Mouse (Mus musculus) MEL (cell line): Measurements from ENCODE around the gene Pard6a. TPM values are rescaled to one million over a fixed set of nuclear protein-coding genes. Genes with fewer than 3 reads are reported as not detected.
A peak's percentile ranks its signal among the peaks of the same experiment; 100 is the strongest.

Experiments
- DNase-seq: peaks from one replicate; pipeline ENCODE4 v3.0.0; 2011; ENCODE audit warnings: low read depth, low spot score
- H3K27ac ChIP-seq: 2 replicates; pipeline ENCODE4 v1.5.1; 2012; ENCODE audit warnings: low read depth, mild to moderate bottlenecking, control low read depth, low read length, moderate library complexity; ENCODE audit not compliant: control insufficient read depth
- H3K27me3 ChIP-seq, 2 experiments: fragments of 150-350 bp in 1 of 2; sonication (generic) in 1 of 2; 2 replicates each; pipeline ENCODE4 v1.6.1; 2012; ENCODE audit warnings: low read length in 2 of 2, mild to moderate bottlenecking in 2 of 2, improper control_type of control experiment in 1 of 2, moderate library complexity in 1 of 2; ENCODE audit not compliant: insufficient read depth in 2 of 2, control insufficient read depth in 1 of 2
- H3K36me3 ChIP-seq, 2 experiments: 2 replicates each; pipeline ENCODE4 v1.6.1; 2012 to 2014; ENCODE audit warnings: low read length in 2 of 2, improper control_type of control experiment in 1 of 2, inconsistent platforms in 1 of 2, mild to moderate bottlenecking in 1 of 2; ENCODE audit not compliant: insufficient read depth in 2 of 2, control insufficient read depth in 1 of 2
- H3K4me1 ChIP-seq, 2 experiments: fragments of 150-350 bp in 1 of 2; sonication (generic) in 1 of 2; 2 replicates each; pipeline ENCODE4 v1.6.1; 2012; ENCODE audit warnings: low read length in 2 of 2, improper control_type of control experiment in 1 of 2, mild to moderate bottlenecking in 1 of 2; ENCODE audit not compliant: insufficient read depth in 2 of 2, control insufficient read depth in 1 of 2
- H3K4me3 ChIP-seq, 2 experiments: fragments of 150-350 bp in 1 of 2; sonication (generic) in 1 of 2; 2 replicates each; pipeline ENCODE4 v1.5.1; 2012; ENCODE audit warnings: low read depth in 2 of 2, low read length in 2 of 2, mild to moderate bottlenecking in 2 of 2, moderate library complexity in 2 of 2, control low read depth in 1 of 2, improper control_type of control experiment in 1 of 2; ENCODE audit not compliant: control insufficient read depth in 1 of 2, insufficient read depth in 1 of 2
- H3K79me2 ChIP-seq: 2 replicates; pipeline ENCODE4 v1.6.1; 2012; ENCODE audit warnings: mild to moderate bottlenecking, low read length, moderate library complexity; ENCODE audit not compliant: control insufficient read depth, poor library complexity, insufficient read depth
- H3K9ac ChIP-seq: 2 replicates; pipeline ENCODE4 v1.6.1; 2012; ENCODE audit warnings: low read depth, mild to moderate bottlenecking, control low read depth, low read length, moderate library complexity; ENCODE audit not compliant: control insufficient read depth, poor library complexity, severe bottlenecking
- H3K9me3 ChIP-seq: fragments of 150-350 bp; sonication (generic); replicated peaks from 2 replicates; pipeline ENCODE4 v1.6.1; 2012; ENCODE audit warnings: mild to moderate bottlenecking, low read length, improper control_type of control experiment, moderate library complexity; ENCODE audit not compliant: insufficient read depth
- BHLHE40 ChIP-seq: IDR thresholded peaks from 2 replicates; pipeline ENCODE4 v1.6.1; 2012; ENCODE audit warnings: low read depth, mild to moderate bottlenecking, inconsistent platforms, low read length, improper control_type of control experiment, borderline replicate concordance
- CHD1 ChIP-seq: IDR thresholded peaks from 2 replicates; pipeline ENCODE4 v1.6.1; 2012; ENCODE audit warnings: low read depth, mild to moderate bottlenecking, inconsistent platforms, low read length, improper control_type of control experiment
- CHD2 ChIP-seq: IDR thresholded peaks from 2 replicates; pipeline ENCODE4 v1.6.1; 2011; ENCODE audit warnings: low read length, improper control_type of control experiment
- CTCF ChIP-seq, 3 experiments: IDR thresholded peaks in 2 of 3; conservative IDR thresholded peaks in 1 of 3; 2 replicates each; pipeline ENCODE4 v1.5.1; 2011 to 2012; ENCODE audit warnings: low read length in 3 of 3, low read depth in 2 of 3, mild to moderate bottlenecking in 2 of 3, improper control_type of control experiment in 1 of 3, inconsistent platforms in 1 of 3, mixed read lengths in 1 of 3, moderate library complexity in 1 of 3; ENCODE audit not compliant: control insufficient read depth in 1 of 3, insufficient read depth in 1 of 3, poor library complexity in 1 of 3, severe bottlenecking in 1 of 3
- E2F4 ChIP-seq: IDR thresholded peaks from 2 replicates; pipeline ENCODE4 v1.6.1; 2011; ENCODE audit warnings: low read depth, low read length, improper control_type of control experiment, borderline replicate concordance
- ELF1 ChIP-seq: IDR thresholded peaks from 2 replicates; pipeline ENCODE4 v1.6.1; 2014; ENCODE audit warnings: low read depth, mild to moderate bottlenecking, inconsistent platforms, low read length, improper control_type of control experiment, moderate library complexity
- ETS1 ChIP-seq: IDR thresholded peaks from 2 replicates; pipeline ENCODE4 v1.6.1; 2012; ENCODE audit warnings: low read depth, mild to moderate bottlenecking, inconsistent platforms, low read length, improper control_type of control experiment, moderate library complexity
- GABPA ChIP-seq: IDR thresholded peaks from 2 replicates; pipeline ENCODE4 v1.6.1; 2012; ENCODE audit warnings: low read depth, mild to moderate bottlenecking, inconsistent platforms, low read length, improper control_type of control experiment, moderate library complexity
- GATA1 ChIP-seq: IDR thresholded peaks from 2 replicates; pipeline ENCODE4 v1.6.1; 2011; ENCODE audit warnings: low read depth, low read length, improper control_type of control experiment
- HCFC1 ChIP-seq: IDR thresholded peaks from 2 replicates; pipeline ENCODE4 v1.6.1; 2012; ENCODE audit warnings: low read depth, mild to moderate bottlenecking, inconsistent platforms, low read length, improper control_type of control experiment, moderate library complexity
- JUND ChIP-seq: IDR thresholded peaks from 2 replicates; pipeline ENCODE4 v1.6.1; 2011; ENCODE audit warnings: low read depth, mild to moderate bottlenecking, improper control_type of control experiment, low read length
- MAX ChIP-seq: IDR thresholded peaks from 2 replicates; pipeline ENCODE4 v1.6.1; 2011; ENCODE audit warnings: low read length, improper control_type of control experiment
- MAZ ChIP-seq: IDR thresholded peaks from 2 replicates; pipeline ENCODE4 v1.6.1; 2012; ENCODE audit warnings: low read depth, mild to moderate bottlenecking, inconsistent platforms, low read length, improper control_type of control experiment
- MEF2A ChIP-seq: IDR thresholded peaks from 2 replicates; pipeline ENCODE4 v1.6.1; 2014; ENCODE audit warnings: low read depth, mild to moderate bottlenecking, inconsistent platforms, low read length, improper control_type of control experiment; ENCODE audit not compliant: poor library complexity, insufficient replicate concordance, severe bottlenecking; ENCODE audit errors: extremely low read depth
- MYC ChIP-seq: IDR thresholded peaks from 2 replicates; pipeline ENCODE4 v1.6.1; 2011; ENCODE audit warnings: low read depth, mild to moderate bottlenecking, low read length, improper control_type of control experiment, moderate library complexity
- NELFE ChIP-seq: IDR thresholded peaks from 2 replicates; pipeline ENCODE4 v1.6.1; 2011; ENCODE audit warnings: low read depth, low read length, improper control_type of control experiment
- NRF1 ChIP-seq: IDR thresholded peaks from 2 replicates; pipeline ENCODE4 v1.6.1; 2014; ENCODE audit warnings: low read depth, mild to moderate bottlenecking, inconsistent platforms, low read length, improper control_type of control experiment, moderate library complexity; ENCODE audit not compliant: poor library complexity, insufficient read depth, severe bottlenecking
- POLR2A ChIP-seq, 2 experiments: IDR thresholded peaks; 2 replicates each; pipeline ENCODE4 v1.6.1; 2011 to 2012; ENCODE audit warnings: low read length in 2 of 2, mild to moderate bottlenecking in 2 of 2, control low read depth in 1 of 2, improper control_type of control experiment in 1 of 2, low read depth in 1 of 2, moderate library complexity in 1 of 2; ENCODE audit not compliant: control insufficient read depth in 1 of 2, insufficient read depth in 1 of 2, poor library complexity in 1 of 2
- POLR2AphosphoS2 ChIP-seq: IDR thresholded peaks from 2 replicates; pipeline ENCODE4 v1.6.1; 2011; ENCODE audit warnings: low read length, improper control_type of control experiment
- POLR2AphosphoS5 ChIP-seq: IDR thresholded peaks from 2 replicates; pipeline ENCODE4 v1.6.1; 2012; ENCODE audit warnings: low read depth, borderline replicate concordance, mild to moderate bottlenecking, inconsistent platforms, low read length, moderate library complexity, mixed read lengths
- RAD21 ChIP-seq: IDR thresholded peaks from 2 replicates; pipeline ENCODE4 v1.6.1; 2011; ENCODE audit warnings: mild to moderate bottlenecking, low read depth, low read length, improper control_type of control experiment
- SIN3A ChIP-seq: IDR thresholded peaks from 2 replicates; pipeline ENCODE4 v1.6.1; 2012; ENCODE audit warnings: low read length, improper control_type of control experiment, inconsistent platforms
- SMC3 ChIP-seq: IDR thresholded peaks from 2 replicates; pipeline ENCODE4 v1.6.1; 2011; ENCODE audit warnings: low read depth, low read length, improper control_type of control experiment
- TAL1 ChIP-seq: IDR thresholded peaks from 2 replicates; pipeline ENCODE4 v1.6.1; 2012; ENCODE audit warnings: mild to moderate bottlenecking, inconsistent platforms, low read length, moderate library complexity, mixed read lengths
- TBP ChIP-seq: IDR thresholded peaks from 2 replicates; pipeline ENCODE4 v1.8.0; 2011; ENCODE audit warnings: low read depth, low read length, improper control_type of control experiment
- TCF12 ChIP-seq: IDR thresholded peaks from 2 replicates; pipeline ENCODE4 v1.6.1; 2014; ENCODE audit warnings: low read depth, mild to moderate bottlenecking, inconsistent platforms, low read length, improper control_type of control experiment, moderate library complexity
- USF1 ChIP-seq: IDR thresholded peaks from 2 replicates; pipeline ENCODE4 v1.6.1; 2014; ENCODE audit warnings: low read depth, mild to moderate bottlenecking, inconsistent platforms, low read length, improper control_type of control experiment, moderate library complexity
- USF2 ChIP-seq, 2 experiments: IDR thresholded peaks; 2 replicates each; pipeline ENCODE4 v1.6.1; 2011 to 2012; ENCODE audit warnings: improper control_type of control experiment in 2 of 2, low read length in 2 of 2, borderline replicate concordance in 1 of 2, inconsistent platforms in 1 of 2, low read depth in 1 of 2, mild to moderate bottlenecking in 1 of 2; ENCODE audit not compliant: insufficient read depth in 1 of 2
- ZKSCAN1 ChIP-seq: IDR thresholded peaks from 2 replicates; pipeline ENCODE4 v1.6.1; 2012; ENCODE audit warnings: low read depth, mild to moderate bottlenecking, inconsistent platforms, low read length, improper control_type of control experiment, moderate library complexity
- ZMIZ1 ChIP-seq: IDR thresholded peaks from 2 replicates; pipeline ENCODE4 v1.6.1; 2012; ENCODE audit warnings: low read depth, mild to moderate bottlenecking, inconsistent platforms, low read length, improper control_type of control experiment, moderate library complexity
- polyA plus RNA-seq, 2 experiments: library from polyadenylated mRNA; stranded (reverse) in 1 of 2; unstranded in 1 of 2; fragments of >175 nt in 1 of 2; fragments of >200 nt in 1 of 2; gene quantifications; 2 replicates each; pipeline versions ENCODE4 v1.2.1 to v1.2.4; 2012; ENCODE audit warnings: low replicate concordance in 2 of 2, low read depth in 1 of 2; ENCODE audit not compliant: insufficient read length in 2 of 2, insufficient read depth in 1 of 2, missing spikeins in 1 of 2
- total RNA-seq: library from RNA; depleted of rRNA; stranded (reverse); fragments of 300-350 nt; gene quantifications from 2 replicates; pipeline ENCODE4 v1.2.3, GENCODE M21; 2012

The Pard6a gene
- total and polyA plus RNA-seq, 3 experiments: 12.3 to 20.5 TPM; not detected in 1

- Histone ChIP-seq H3K27me3 (no peaks in the 10 kb centered on the region), H3K4me3 (no peak overlapping the region), H3K79me2 (peaks cover 6% of the 10 kb centered on the region), H3K36me3 (0 out of 4 replicates have a peak, but pooled peaks cover 0 to 2% of the 10 kb centered on the region in 2 experiments), H3K27ac (no peak overlapping the region), H3K9ac (no peak overlapping the region), H3K4me1 (peaks cover 0 to 4% of the 10 kb centered on the region in 2 experiments; a peak in 2 of 4 replicates), H3K9me3 (no peaks in the 10 kb centered on the region)
- DNase-seq: no peak
- no peak for TF ChIP-seq ZKSCAN1
- TF ChIP-seq JUND: no peak
- TF ChIP-seq ZMIZ1: no peak
- TF ChIP-seq POLR2A (IDR thresholded peaks at IDR 0.05; ENCODE audit: control insufficient read depth in 1 of 2, insufficient read depth in 1 of 2, low read depth in 1 of 2, low read length in 2 of 2, poor library complexity in 1 of 2): no peak
- no peak for TF ChIP-seq SIN3A
- TF ChIP-seq CTCF (IDR thresholded peaks at IDR 0.05 in 2 of 3, conservative IDR thresholded peaks at IDR 0.05 in 1 of 3; ENCODE audit: control insufficient read depth in 1 of 3, insufficient read depth in 1 of 3, low read depth in 2 of 3, low read length in 3 of 3, poor library complexity in 1 of 3, severe bottlenecking in 1 of 3): no peak
- no peak for TF ChIP-seq CHD1
- TF ChIP-seq ETS1: no peak
- no peak for TF ChIP-seq NELFE
- TF ChIP-seq USF1: no peak
- no peak for TF ChIP-seq MAZ
- no peak for TF ChIP-seq RAD21
- no peak for TF ChIP-seq CHD2
- TF ChIP-seq GATA1: no peak
- TF ChIP-seq ELF1: no peak
- no peak for TF ChIP-seq TCF12
Observed at GRCm38 (mm10) chr8:105712286-105712685, 11.3 kb downstream of the Pard6a start.

DNA sequence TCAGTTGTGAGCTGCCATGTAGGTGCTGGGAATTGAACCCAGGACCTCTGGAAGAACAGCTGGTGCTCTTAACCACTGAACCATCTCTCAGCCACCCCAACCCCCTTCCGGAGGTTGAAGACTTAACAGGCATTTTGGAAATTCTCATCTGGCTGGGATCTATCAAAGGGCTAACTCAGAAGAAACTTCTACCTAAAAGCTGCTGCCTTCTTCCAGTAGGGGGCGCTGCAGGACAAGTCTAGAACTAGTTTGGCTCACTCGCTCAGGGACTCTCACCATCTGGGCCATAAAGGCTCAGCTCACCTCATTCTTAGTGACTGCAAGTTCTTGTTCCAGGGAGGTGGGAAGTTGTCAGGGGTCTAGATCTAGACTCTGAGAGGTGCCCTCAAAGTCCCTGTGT, 13.2 kb downstream of the Pard6a start:
- no peaks in the 10 kb centered on the region for H3K27me3 ChIP-seq
- no peaks in the 10 kb centered on the region for H3K79me2 ChIP-seq
- H3K27ac ChIP-seq: no peak overlapping the region
- H3K4me3 ChIP-seq: no peak overlapping the region
- H3K4me1 ChIP-seq: no peaks in the 10 kb centered on the region; a peak in 2 of 4 replicates
- DNase-seq: peak; percentile 93
- 0 out of 4 replicates have a peak, but pooled peaks cover 0 to 2% of the 10 kb centered on the region in 2 experiments for H3K36me3 ChIP-seq
- no peak overlapping the region for H3K9ac ChIP-seq
- H3K9me3 ChIP-seq: no peaks in the 10 kb centered on the region
- TF ChIP-seq SMC3 (peak; percentile 90), E2F4 (no peak), USF2 (IDR thresholded peaks at IDR 0.05; ENCODE audit: borderline replicate concordance in 1 of 2, insufficient read depth in 1 of 2, low read depth in 1 of 2, low read length in 2 of 2) (no peak), RAD21 (peak; percentile 98), MYC (0 out of 2 replicates have a peak, but pooled peaks have one; percentile 17), GABPA (no peak), GATA1 (no peak), TBP (peak; percentile 90), MAZ (peak; percentile 6; the same call in 1 of the 2 replicates), ETS1 (no peak), ZKSCAN1 (no peak), TAL1 (no peak), BHLHE40 (0 out of 2 replicates have a peak, but pooled peaks have one; percentile 12), POLR2AphosphoS5 (no peak), JUND (no peak), SIN3A (no peak; the same call in 1 of the 2 replicates), HCFC1 (0 out of 2 replicates have a peak, but pooled peaks have one; percentile 39), NRF1 (no peak), MEF2A (no peak), POLR2AphosphoS2 (no peak), CTCF (IDR thresholded peaks at IDR 0.05 in 2 of 3, conservative IDR thresholded peaks at IDR 0.05 in 1 of 3; ENCODE audit: control insufficient read depth in 1 of 3, insufficient read depth in 1 of 3, low read depth in 2 of 3, low read length in 3 of 3, poor library complexity in 1 of 3, severe bottlenecking in 1 of 3) (peak; percentile 76 to 96 (median 93)), CHD2 (no peak), MAX (no peak)
